Mouse (Mus musculus) midbrain, embryonic 12.5 days (tissue): Measurements from ENCODE around the gene Ooep. TPM values are rescaled to one million over a fixed set of nuclear protein-coding genes. Genes with fewer than 3 reads are reported as not detected.
"Not testable (repeated sequence)": the region's sequence is repeated elsewhere in the genome, so short reads cannot be mapped to it uniquely, and the experiment has no call there.

Experiments used
- ATAC-seq: fragments of 200-750 bp; cut with Nextera tagmentation; 2 replicates; pipeline ENCODE4 v1.8.0; 2017; ENCODE audit warnings: low read depth, moderate TSS enrichment, moderate library complexity; ENCODE audit not compliant: low FRiP score
- H3K27ac ChIP-seq: fragments of 300-500 bp; sonication (generic); replicated peaks from 2 replicates; pipeline ENCODE4 v1.5.1; 2016; ENCODE audit warnings: mild to moderate bottlenecking
- H3K27me3 ChIP-seq: fragments of 300-500 bp; sonication (generic); 2 replicates; pipeline ENCODE4 v1.6.1; 2016; ENCODE audit warnings: mild to moderate bottlenecking
- H3K36me3 ChIP-seq: fragments of 300-500 bp; sonication (generic); 2 replicates; pipeline ENCODE4 v1.6.1; 2016
- H3K4me1 ChIP-seq: fragments of 300-500 bp; sonication (generic); 2 replicates; pipeline ENCODE4 v1.6.1; 2016
- H3K4me2 ChIP-seq: fragments of 300-500 bp; sonication (generic); replicated peaks from 2 replicates; pipeline ENCODE4 v1.6.1; 2016; ENCODE audit warnings: mild to moderate bottlenecking, moderate library complexity
- H3K4me3 ChIP-seq: fragments of 300-500 bp; sonication (generic); 2 replicates; pipeline ENCODE4 v1.5.1; 2016; ENCODE audit warnings: mild to moderate bottlenecking
- H3K9ac ChIP-seq: fragments of 300-500 bp; sonication (generic); replicated peaks from 2 replicates; pipeline ENCODE4 v1.6.1; 2016; ENCODE audit warnings: mild to moderate bottlenecking, moderate library complexity
- H3K9me3 ChIP-seq: fragments of 300-500 bp; sonication (generic); 2 replicates; pipeline ENCODE4 v1.6.1; 2016; ENCODE audit warnings: mild to moderate bottlenecking
- WGBS: fragments of 180-500 bp; shearing (Covaris S2); methylation state at CpG from one replicate; pipeline ENCODE4 v1.1.7; 2016; 5-methylcytosine and 5-hydroxymethylcytosine counted together
- polyA plus RNA-seq: library from polyadenylated mRNA; unstranded; fragments of >200 nt; fragmentation: Nextera tagmentation; extraction: Ambion mirVana; gene quantifications from 2 replicates; pipeline ENCODE4 v1.2.1, GENCODE M21; 2016

The Ooep gene
- polyA plus RNA-seq, 1 experiment from 2014 or later: 2.4 TPM

DNA sequence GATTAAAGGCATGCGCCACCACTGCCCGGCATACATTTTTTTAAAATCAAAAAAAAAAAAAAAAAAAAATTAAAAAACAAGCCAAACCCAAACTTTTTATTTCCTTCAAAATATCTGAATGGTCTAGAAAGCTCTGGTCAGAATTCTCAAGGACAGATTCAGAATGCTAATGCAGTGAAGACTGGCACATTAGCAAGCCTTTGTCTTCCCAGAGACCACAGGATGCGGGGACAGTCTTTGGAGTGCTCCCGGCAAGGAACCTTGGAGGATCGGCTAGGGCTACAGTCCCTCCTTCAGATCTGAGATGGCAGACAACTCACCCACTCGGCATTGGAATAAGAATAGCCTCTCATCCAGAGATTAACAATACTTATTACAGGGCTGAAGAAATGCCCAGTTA, 13.8 kb downstream of the Ooep start:
- no peaks in the 10 kb centered on the region for H3K27me3 ChIP-seq
- no peaks in the 10 kb centered on the region for H3K9me3 ChIP-seq
- ATAC-seq: no peak
- H3K4me2 ChIP-seq: no peak overlapping the region
- no peak overlapping the region for H3K4me3 ChIP-seq
- no peaks in the 10 kb centered on the region for H3K36me3 ChIP-seq
- no peak overlapping the region for H3K27ac ChIP-seq
- H3K9ac ChIP-seq: no peak overlapping the region
- no peaks in the 10 kb centered on the region for H3K4me1 ChIP-seq
- WGBS: 84% methylated on average over 6 of the region's 6 CpGs

- Histone ChIP-seq H3K4me2 (no peak overlapping the region), H3K9me3 (no peaks in the 10 kb centered on the region), H3K27ac (no peak overlapping the region), H3K4me1 (no peaks in the 10 kb centered on the region), H3K36me3 (no peaks in the 10 kb centered on the region), H3K27me3 (no peaks in the 10 kb centered on the region), H3K4me3 (no peak overlapping the region), H3K9ac (no peak overlapping the region)
- 85% methylated on average over 6 of the region's 6 CpGs for WGBS
- no peak for ATAC-seq
These were observed 15.2 kb downstream of the Ooep start for GRCm38 (mm10) chr9:78363374-78363773.

DNA sequence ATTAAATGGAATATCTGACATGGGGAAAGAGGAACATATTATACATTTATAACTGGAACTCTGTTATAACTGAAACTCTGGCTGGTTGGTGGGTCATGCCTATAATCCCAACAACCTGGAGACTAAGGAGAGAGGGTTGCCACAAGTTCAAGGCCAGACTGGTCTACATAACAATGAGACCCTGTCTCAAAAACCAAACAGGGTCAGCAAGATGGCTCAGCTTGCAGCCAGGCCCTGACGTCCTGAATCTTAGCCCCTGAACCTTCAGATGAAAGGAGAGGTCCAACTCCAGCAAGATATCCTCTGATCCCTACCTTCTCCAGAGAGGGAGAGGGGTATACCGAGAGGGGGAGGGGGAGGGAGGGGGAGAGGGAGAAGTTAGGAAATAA, 18.0 kb downstream of the Ooep start:
- whole genome bisulfite sequencing: 36% methylated on average over 2 of the region's 2 CpGs
- Histone ChIP-seq H3K36me3 (no peaks in the 10 kb centered on the region), H3K9me3 (no peaks in the 10 kb centered on the region), H3K9ac (no peak overlapping the region), H3K4me2 (no peak overlapping the region), H3K4me1 (no peaks in the 10 kb centered on the region), H3K27ac (no peak overlapping the region), H3K27me3 (no peaks in the 10 kb centered on the region; the same call in 1 of the 2 replicates), H3K4me3 (no peak overlapping the region)
- ATAC-seq: no peak

DNA sequence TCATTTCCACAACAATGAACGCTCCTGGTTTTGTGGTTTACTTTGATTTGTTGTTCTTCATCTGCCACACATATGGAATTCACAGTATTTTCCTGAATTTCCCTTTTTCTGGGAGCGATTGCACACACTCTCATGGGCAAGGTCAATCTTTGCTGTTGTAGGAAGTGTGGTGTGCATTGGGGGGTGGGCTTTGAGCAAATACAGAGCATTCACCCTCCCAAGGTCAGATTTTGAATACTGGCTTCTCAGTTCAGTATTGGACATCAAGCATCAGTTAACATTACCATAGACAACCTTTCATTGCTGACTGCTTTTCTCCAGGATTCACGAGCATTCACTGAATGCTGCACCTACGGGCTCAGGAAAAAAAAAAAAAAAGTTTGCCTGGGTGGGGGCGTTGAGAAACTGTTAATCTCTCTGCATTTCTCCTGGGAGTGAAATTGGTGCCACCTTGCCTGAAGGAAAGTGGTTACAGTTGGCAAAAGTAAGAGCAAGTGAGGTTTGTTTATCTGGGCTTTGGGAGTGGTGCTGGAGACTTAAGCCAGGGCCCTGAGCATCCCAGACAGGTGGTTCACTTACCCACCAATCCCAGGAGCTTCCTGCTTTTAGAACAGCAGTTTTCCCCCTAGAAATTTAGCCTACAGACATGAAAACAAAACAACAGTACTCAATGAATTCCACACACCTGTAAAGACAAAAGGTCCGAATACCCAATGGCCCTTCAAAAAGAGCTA, 18.6 kb downstream of the Ooep start:
- Histone ChIP-seq H3K9me3 (no peaks in the 10 kb centered on the region), H3K9ac (no peak overlapping the region), H3K4me2 (no peak overlapping the region), H3K4me3 (no peak overlapping the region), H3K27me3 (no peaks in the 10 kb centered on the region; the same call in 1 of the 2 replicates), H3K4me1 (no peaks in the 10 kb centered on the region), H3K36me3 (no peaks in the 10 kb centered on the region), H3K27ac (no peak overlapping the region)
- ATAC-seq: no peak
- 82% methylated on average over 6 of the region's 6 CpGs for WGBS

- H3K4me2 ChIP-seq: no peak overlapping the region
- no peaks in the 10 kb centered on the region; the same call in 1 of the 2 replicates for H3K27me3 ChIP-seq
- H3K4me1 ChIP-seq: no peaks in the 10 kb centered on the region
- no peak overlapping the region for H3K4me3 ChIP-seq
- H3K36me3 ChIP-seq: no peaks in the 10 kb centered on the region
- H3K9me3 ChIP-seq: no peaks in the 10 kb centered on the region
- H3K27ac ChIP-seq: no peak overlapping the region
- WGBS: 16% methylated on average over 9 of the region's 9 CpGs
- ATAC-seq: peak; percentile 77
- H3K9ac ChIP-seq: no peak overlapping the region
These were observed 20.5 kb downstream of the Ooep start for GRCm38 (mm10) chr9:78358053-78358452.

DNA sequence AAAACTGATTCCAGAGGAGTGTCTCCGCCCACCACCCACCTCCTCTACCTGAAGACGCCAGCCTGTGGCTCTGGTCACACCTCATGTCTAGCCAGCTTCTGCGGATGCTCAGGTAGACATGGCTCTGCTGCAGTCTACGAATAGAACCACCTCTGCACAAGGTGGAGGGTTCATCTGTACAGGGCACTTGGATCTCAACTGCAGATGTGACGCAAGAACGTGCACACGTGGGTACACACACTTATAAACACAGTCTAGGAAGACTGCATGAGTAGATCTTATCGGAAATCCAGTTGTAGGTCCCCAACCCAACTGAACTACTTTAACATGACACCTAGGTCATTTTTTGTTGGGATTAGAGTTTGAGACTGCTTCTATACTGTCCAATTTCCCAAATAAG, 22.9 kb downstream of the Ooep start, which contains the start of gene Gsta2:
Gene Gsta2 (minus strand): TSS at position 178 of the 400 bp plus-strand sequence.
- Histone ChIP-seq H3K4me2 (no peak within 1 kb of the TSS), H3K4me1 (no peaks in the 10 kb centered on the region), H3K27ac (no peak within 1 kb of the TSS), H3K9me3 (no peaks in the 10 kb centered on the region), H3K4me3 (no peak within 1 kb of the TSS), H3K27me3 (no peaks in the 10 kb centered on the region; the same call in 1 of the 2 replicates), H3K36me3 (no peaks in the 10 kb centered on the region), H3K9ac (no peak within 1 kb of the TSS)
- WGBS: 91% methylated on average over 8 of the region's 8 CpGs
- no peak for ATAC-seq

DNA sequence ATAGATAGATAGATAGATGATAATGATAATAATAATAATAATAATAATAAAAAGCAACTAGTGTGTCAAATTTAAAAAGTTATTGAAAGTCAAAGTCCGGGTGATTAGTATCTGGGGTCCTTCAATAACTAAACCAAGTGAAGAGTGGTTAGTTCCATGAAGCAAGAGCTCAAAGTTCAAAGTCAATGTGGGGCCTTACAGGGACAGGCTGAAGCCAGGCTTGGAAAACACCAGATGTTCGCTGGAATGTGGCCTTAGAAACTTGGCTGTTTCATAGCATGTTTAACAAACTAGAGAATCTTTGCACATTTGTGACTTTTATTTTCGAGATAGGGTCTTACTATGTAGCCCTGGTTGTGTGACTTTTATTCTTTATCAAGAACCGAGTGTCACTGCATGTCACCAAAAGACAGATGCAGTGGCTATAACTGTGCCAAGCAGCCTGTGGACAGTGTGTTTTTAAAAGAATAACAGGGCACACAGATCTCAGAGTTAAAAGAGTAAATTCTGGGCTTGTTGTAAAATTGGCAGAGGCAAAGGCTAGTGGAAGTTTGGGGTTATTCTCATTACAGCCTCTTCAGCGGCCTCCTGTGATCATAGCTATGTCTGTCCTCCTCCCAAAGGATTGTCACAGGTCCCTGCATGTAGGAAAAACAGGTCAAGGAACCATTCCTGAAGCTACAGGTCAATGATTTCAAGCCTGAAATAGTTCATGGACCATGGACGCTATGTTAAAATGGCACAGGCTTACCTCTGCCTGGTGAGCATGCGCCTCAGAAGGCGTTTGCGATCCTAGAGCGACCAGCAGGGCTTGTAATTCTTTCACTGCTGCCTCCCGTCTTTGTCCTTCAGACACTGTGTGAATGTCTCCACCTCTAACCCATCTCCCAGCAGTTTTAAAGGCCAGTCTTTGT, 23.6 kb downstream of the Ooep start:
- Histone ChIP-seq H3K9me3 (no peaks in the 10 kb centered on the region), H3K9ac (no peak overlapping the region), H3K27ac (no peak overlapping the region), H3K4me3 (no peak overlapping the region), H3K36me3 (no peaks in the 10 kb centered on the region), H3K4me1 (no peaks in the 10 kb centered on the region), H3K27me3 (no peaks in the 10 kb centered on the region; the same call in 1 of the 2 replicates), H3K4me2 (no peak overlapping the region)
- 81% methylated on average over 11 of the region's 11 CpGs for WGBS
- no peak for ATAC-seq

- no peak overlapping the region for H3K4me3 ChIP-seq
- 82% methylated on average over 6 of the region's 6 CpGs for WGBS
- no peak for ATAC-seq
These were observed 26.9 kb downstream of the Ooep start for GRCm38 (mm10) chr9:78351504-78352220.

DNA sequence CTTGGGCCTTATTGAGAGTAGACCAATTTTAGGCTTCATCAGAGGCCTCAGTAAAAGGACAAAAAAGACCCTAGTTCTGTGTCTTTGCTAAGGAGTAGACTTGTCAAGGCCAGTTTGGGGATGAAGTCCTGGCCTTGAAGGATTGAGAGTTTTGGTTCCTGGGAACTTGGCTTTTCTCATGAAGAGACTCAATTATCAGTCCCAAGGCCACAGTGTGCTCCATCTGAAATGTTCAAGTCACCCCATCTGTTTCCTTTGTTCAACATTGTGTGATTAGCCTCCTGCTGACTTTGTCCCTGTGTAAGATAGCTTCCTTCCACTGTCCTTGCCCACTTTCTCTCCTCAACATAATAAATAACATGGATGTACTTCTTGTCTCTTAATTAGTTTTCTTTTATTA, 28.5 kb downstream of the Ooep start:
- not testable (repeated sequence) for H3K9ac ChIP-seq, H3K4me3 ChIP-seq, H3K36me3 ChIP-seq, H3K4me1 ChIP-seq, H3K27me3 ChIP-seq, H3K27ac ChIP-seq, H3K9me3 ChIP-seq, ATAC-seq, H3K4me2 ChIP-seq

More at GRCm38 (mm10) chr9:78351504-78352220, 26.9 kb downstream of the Ooep start:
- Histone ChIP-seq H3K27me3 (no peaks in the 10 kb centered on the region; the same call in 1 of the 2 replicates), H3K9me3 (no peaks in the 10 kb centered on the region), H3K36me3 (no peaks in the 10 kb centered on the region), H3K4me1 (no peaks in the 10 kb centered on the region), H3K9ac (no peak overlapping the region), H3K27ac (no peak overlapping the region), H3K4me2 (no peak overlapping the region)

- not testable (repeated sequence) for H3K9me3 ChIP-seq, H3K4me1 ChIP-seq, H3K9ac ChIP-seq, H3K36me3 ChIP-seq, H3K4me2 ChIP-seq, ATAC-seq, H3K4me3 ChIP-seq, H3K27ac ChIP-seq, H3K27me3 ChIP-seq
- WGBS: 81% methylated on average over 3 of the region's 3 CpGs
These were observed 29.4 kb downstream of the Ooep start for GRCm38 (mm10) chr9:78349141-78349540.

GRCm38 (mm10) chr9:78348206-78349004, 30.1 kb downstream of the Ooep start:
- WGBS: 76% methylated on average over 6 of the region's 6 CpGs
- not testable (repeated sequence) for H3K9ac ChIP-seq, ATAC-seq, H3K36me3 ChIP-seq, H3K4me2 ChIP-seq, H3K27ac ChIP-seq, H3K4me1 ChIP-seq, H3K9me3 ChIP-seq, H3K4me3 ChIP-seq, H3K27me3 ChIP-seq
